Comparison of ENCODE assay signal across 8 mouse cellular contexts in genomic region chr8:126474299-126475187, GRCm38 (mm10). TPM values are rescaled to one million over a fixed set of nuclear protein-coding genes. Genes with fewer than 3 reads are reported as not detected.
DNase-seq lines count a peak whose midpoint lies in the region; ATAC-seq and TF ChIP-seq lines count a peak whose summit lies in the region.

Tarbp1 (minus strand) TSS chr8:126475065.

- peak within 1 kb of the TSS; percentile 61 for H3K9ac ChIP-seq in hindbrain, embryonic 11.5 days (ENCODE audit: low read depth, low read length)
- H3K9ac ChIP-seq in lung, embryonic 16.5 days (ENCODE audit: low read length) = peak within 1 kb of the TSS; percentile 85

- WGBS in hindbrain, embryonic 11.5 days = under 1% methylated on average over 123 of the region's 124 CpGs
- 0% methylated on average over 118 of the region's 124 CpGs for WGBS in lung, embryonic 16.5 days
- under 1% methylated on average over 124 of the region's 124 CpGs for WGBS in thymus, adult 2 months

- 0 out of 2 replicates have a peak, but pooled peaks have one; percentile 41 for TF ChIP-seq CTCF in thymus, adult 2 months (IDR thresholded peaks at IDR 0.05; ENCODE audit: borderline replicate concordance, control insufficient read depth, extremely low read depth, insufficient read depth, low read length, poor library complexity)

- peak within 1 kb of the TSS; percentile 72 for H3K4me2 ChIP-seq in hindbrain, embryonic 11.5 days (replicated peaks; ENCODE audit: low read depth, low read length)
- H3K4me2 ChIP-seq in lung, embryonic 16.5 days (ENCODE audit: low read depth, low read length) = peak within 1 kb of the TSS; percentile 74

- H3K4me3 ChIP-seq in hindbrain, embryonic 11.5 days (ENCODE audit: low read depth, low read length) = peak within 1 kb of the TSS; percentile 74
- peak within 1 kb of the TSS; percentile 84 for H3K4me3 ChIP-seq in lung, embryonic 16.5 days (ENCODE audit: low read length)
- H3K4me3 ChIP-seq in thymus, adult 2 months (ENCODE audit: control insufficient read depth, insufficient read depth, low read length) = peak within 1 kb of the TSS; percentile 63

- H3K9me3 ChIP-seq in hindbrain, embryonic 11.5 days (ENCODE audit: control insufficient read depth, low read length) = no peaks in the 10 kb centered on the region
- H3K9me3 ChIP-seq in lung, embryonic 16.5 days (ENCODE audit: control insufficient read depth, low read length) = no peaks in the 10 kb centered on the region

- 0 out of 2 replicates have a peak, but pooled peaks cover 2% of the 10 kb centered on the region for H3K4me1 ChIP-seq in hindbrain, embryonic 11.5 days (replicated peaks; ENCODE audit: control insufficient read depth, insufficient read depth, low read length)
- peaks cover 19% of the 10 kb centered on the region for H3K4me1 ChIP-seq in lung, embryonic 16.5 days (replicated peaks; ENCODE audit: control insufficient read depth, insufficient read depth, low read length)
- H3K4me1 ChIP-seq in thymus, adult 2 months (replicated peaks; ENCODE audit: control insufficient read depth, insufficient read depth, low read length) = peaks cover 8% of the 10 kb centered on the region

- DNase-seq in Muller cell, postnatal 12 days (ENCODE audit: inconsistent ontology term) = peak; percentile 94
- peak; percentile 95 for DNase-seq in cerebellum, adult 9-11 months
- DNase-seq in frontal cortex, postnatal 10 days (ENCODE audit: low spot score in 2 of 2) = peak; percentile 83 to 88
- DNase-seq in hindbrain, embryonic 11.5 days (ENCODE audit: low spot score) = peak; percentile 94
- DNase-seq in layer of hippocampus, adult 9-11 months = peak; percentile 91
- DNase-seq in ovary, adult 18-20 months (ENCODE audit: low spot score) = peak; percentile 83
- peak; percentile 93 for DNase-seq in thymus, adult 2 months

- H3K27ac ChIP-seq in hindbrain, embryonic 11.5 days (ENCODE audit: low read depth, low read length) = peak within 1 kb of the TSS; percentile 73
- H3K27ac ChIP-seq in lung, embryonic 16.5 days (ENCODE audit: low read length) = peak within 1 kb of the TSS; percentile 84
- H3K27ac ChIP-seq in thymus, adult 2 months (ENCODE audit: control insufficient read depth, insufficient read depth, low read length) = no peak within 1 kb of the TSS

- no peaks in the 10 kb centered on the region for H3K36me3 ChIP-seq in hindbrain, embryonic 11.5 days (ENCODE audit: control insufficient read depth, insufficient read depth, low read length)
- peaks cover 11% of the 10 kb centered on the region for H3K36me3 ChIP-seq in lung, embryonic 16.5 days (ENCODE audit: control insufficient read depth, insufficient read depth, low read length)
- H3K36me3 ChIP-seq in thymus, adult 2 months (ENCODE audit: control insufficient read depth, insufficient read depth, low read length) = no peaks in the 10 kb centered on the region; the same call in 1 of the 2 replicates

- TF ChIP-seq POLR2A in thymus, adult 2 months (IDR thresholded peaks at IDR 0.05; ENCODE audit: control insufficient read depth, extremely low read depth, insufficient read depth, low read length, poor library complexity) = peak; percentile 63; the same call in 1 of the 2 replicates

- peaks cover 3% of the 10 kb centered on the region; the same call in 1 of the 2 replicates for H3K27me3 ChIP-seq in hindbrain, embryonic 11.5 days (ENCODE audit: control insufficient read depth, insufficient read depth, low read length)
- no peaks in the 10 kb centered on the region for H3K27me3 ChIP-seq in lung, embryonic 16.5 days (ENCODE audit: control insufficient read depth, insufficient read depth, low read depth, low read length)
- H3K27me3 ChIP-seq in thymus, adult 2 months (ENCODE audit: control insufficient read depth, insufficient read depth, low read length) = no peaks in the 10 kb centered on the region

- peak; percentile 95 for ATAC-seq in hindbrain, embryonic 11.5 days (ENCODE audit: low FRiP score)
- ATAC-seq in lung, embryonic 16.5 days (ENCODE audit: low read depth) = peak; percentile 94

RNA-seq across cellular contexts. Expression of gene Tarbp1, which starts in this region (rescaled TPM):
- polyA plus RNA-seq in hindbrain, embryonic 11.5 days (2014; fragmentation: Nextera tagmentation; extraction: Ambion mirVana) = 2.3 and 2.4 TPM in 2 replicates
- 2.2 and 2.5 TPM in 2 replicates for polyA plus RNA-seq in lung, embryonic 16.5 days (2015; fragmentation: Nextera tagmentation; extraction: Ambion mirVana)
- polyA plus RNA-seq in thymus, adult 2 months (2012; rRNA removed) = 10.4 and 12.9 TPM in 2 replicates
